Mouse (Mus musculus) leukemia stem cell, adult 10-12 weeks (primary cell): Measurements from ENCODE around the gene Ankrd1. TPM values are rescaled to one million over a fixed set of nuclear protein-coding genes. Genes with fewer than 3 reads are reported as not detected.

Experiments
- polyA plus RNA-seq: library from polyadenylated mRNA; stranded (reverse); fragments of >175 nt; gene quantifications from 2 replicates; pipeline ENCODE4 v1.2.3, GENCODE M21; 2012; ENCODE audit warnings: low replicate concordance

Gene Ankrd1
- 0.16 TPM in 1 of 2 replicates, not detected in the other for polyA plus RNA-seq

DNA sequence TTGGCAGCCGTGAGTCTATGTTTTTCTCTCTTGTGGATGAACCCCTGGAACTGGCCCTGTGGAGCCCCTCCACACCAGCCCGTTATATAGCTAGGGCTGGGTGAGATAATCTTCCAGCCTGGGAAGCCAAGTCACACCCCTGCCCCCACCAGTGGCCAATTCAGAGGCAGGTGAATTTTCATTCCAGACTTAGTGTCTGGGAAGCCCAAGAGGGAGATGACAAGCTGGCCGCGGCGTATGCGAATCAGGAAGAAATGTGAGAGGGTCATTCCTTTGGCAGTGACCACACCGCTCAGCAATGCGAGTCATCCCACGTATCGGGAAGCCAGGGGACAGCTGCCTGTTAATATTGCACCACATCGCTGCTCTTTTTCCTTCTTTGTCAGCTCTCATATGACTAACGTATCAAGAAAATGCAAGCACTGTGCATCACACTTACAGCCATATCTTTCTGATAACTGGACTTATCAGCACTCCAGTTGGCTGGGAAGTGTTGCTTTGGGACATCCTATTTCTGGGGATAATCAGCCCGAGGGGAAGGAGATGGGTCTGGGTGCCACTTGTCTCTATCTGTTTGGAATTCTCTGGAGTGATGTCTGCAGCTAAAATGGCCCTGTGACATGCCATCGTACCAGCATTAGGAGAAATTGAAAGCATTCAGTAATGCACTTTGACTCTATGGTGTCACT is at the start of gene Ankrd1:
TSS of gene Ankrd1 (minus strand) at position 317 of the 689 bp plus-strand sequence.

GRCm38 (mm10) chr19:36083262-36084225 is 36.4 kb downstream of the Ankrd1 start, which contains the start of gene Rpp30:
TSS of gene Rpp30 (plus strand) at chr19:36083716.

Other genes with a start within 250 kb of the Ankrd1 start
- gene Htr7, start 62.6 kb downstream of the Ankrd1 start, polyA plus RNA-seq: 0.48 TPM in 1 of 2 replicates, not detected in the other
- gene Rpp30, start 36.4 kb downstream of the Ankrd1 start, polyA plus RNA-seq: 0.68 and 2.5 TPM in 2 replicates
- gene Pcgf5, start 228.2 kb upstream of the Ankrd1 start, polyA plus RNA-seq: 2.4 and 3.2 TPM in 2 replicates